ENCODE assay signal across 8 mouse cellular contexts in genomic region chr2:71366618-71367124, GRCm38 (mm10). TPM values are rescaled to one million over a fixed set of nuclear protein-coding genes. Genes with fewer than 3 reads are reported as not detected.
DNase-seq lines count a peak whose midpoint lies in the region; ATAC-seq and TF ChIP-seq lines count a peak whose summit lies in the region.

No protein-coding gene starts in this region.

- intact Hi-C loops in heart, postnatal 25 days (cut with DNase I), result no loop called here

- 11% methylated on average over 9 of the region's 9 CpGs for WGBS in heart, embryonic 11.5 days (ENCODE audit: insufficient replicate concordance)
- 21% methylated on average over 9 of the region's 9 CpGs for WGBS in forebrain, embryonic 14.5 days
- WGBS in limb, embryonic 14.5 days, result 23% methylated on average over 9 of the region's 9 CpGs
- 22% methylated on average over 9 of the region's 9 CpGs for WGBS in neural tube, embryonic 15.5 days

- no peak for ATAC-seq in heart, embryonic 11.5 days (replicated peaks; ENCODE audit: insufficient number of reproducible peaks, low FRiP score, low TSS enrichment)
- no peak for ATAC-seq in forebrain, embryonic 14.5 days
- ATAC-seq in limb, embryonic 14.5 days (ENCODE audit: low FRiP score, low read depth), result no peak
- peak; percentile 15; the same call in 1 of the 2 replicates for ATAC-seq in neural tube, embryonic 15.5 days (ENCODE audit: low FRiP score)

- peak overlapping the region; percentile 84 for H3K4me2 ChIP-seq in heart, embryonic 11.5 days
- H3K4me2 ChIP-seq in forebrain, embryonic 14.5 days (ENCODE audit: low read length), result peak overlapping the region; percentile 79
- peak overlapping the region; percentile 75 for H3K4me2 ChIP-seq in limb, embryonic 14.5 days (replicated peaks; ENCODE audit: low read depth, low read length, severe bottlenecking)
- peak overlapping the region; percentile 71 for H3K4me2 ChIP-seq in neural tube, embryonic 15.5 days

- peak overlapping the region; percentile 91 for H3K9ac ChIP-seq in heart, embryonic 11.5 days (ENCODE audit: low read depth, low read length)
- peak overlapping the region; percentile 85 for H3K9ac ChIP-seq in ES-E14 (ENCODE audit: insufficient read depth, low read depth, low read length, poor library complexity, severe bottlenecking)
- peak overlapping the region; percentile 84 for H3K9ac ChIP-seq in forebrain, embryonic 14.5 days (ENCODE audit: low read length)
- H3K9ac ChIP-seq in limb, embryonic 14.5 days (ENCODE audit: low read depth, low read length, severe bottlenecking), result peak overlapping the region; percentile 75
- H3K9ac ChIP-seq in neural tube, embryonic 15.5 days (replicated peaks), result peak overlapping the region; percentile 82

- DNase-seq in heart, postnatal 25 days (ENCODE audit: low spot score), result no peak
- DNase-seq in ES-E14 (ENCODE audit: low read depth, low spot score), result no peak
- peak; percentile 38 for DNase-seq in forebrain, embryonic 14.5 days (ENCODE audit: low spot score)
- DNase-seq in limb, embryonic 14.5 days (ENCODE audit: low spot score), result no peak
- no peak for DNase-seq in gastrocnemius, postnatal 4 days (ENCODE audit: low spot score in 2 of 2)
- DNase-seq in layer of hippocampus, adult 9-10 months (ENCODE audit: low spot score), result no peak

- H3K27me3 ChIP-seq in heart, embryonic 11.5 days (ENCODE audit: control insufficient read depth, insufficient read depth, low read length), result no peaks in the 10 kb centered on the region
- H3K27me3 ChIP-seq in forebrain, embryonic 14.5 days (replicated peaks; ENCODE audit: control insufficient read depth, insufficient read depth, low read length), result no peaks in the 10 kb centered on the region
- H3K27me3 ChIP-seq in limb, embryonic 14.5 days (ENCODE audit: control insufficient read depth, insufficient read depth, low read length), result no peaks in the 10 kb centered on the region
- no peaks in the 10 kb centered on the region for H3K27me3 ChIP-seq in neural tube, embryonic 15.5 days (replicated peaks)

- H3K4me1 ChIP-seq in heart, embryonic 11.5 days (ENCODE audit: control insufficient read depth, insufficient read depth, low read length), result peaks cover 2% of the 10 kb centered on the region; the same call in 1 of the 2 replicates
- H3K4me1 ChIP-seq in ES-E14 (ENCODE audit: control insufficient read depth in 2 of 2, insufficient read depth in 2 of 2, low read length in 2 of 2, poor library complexity in 1 of 2), result peaks cover 2 to 5% of the 10 kb centered on the region in 2 experiments; a peak in 2 of 4 replicates
- H3K4me1 ChIP-seq in forebrain, embryonic 14.5 days (ENCODE audit: control insufficient read depth, insufficient read depth, low read length), result peaks cover 14% of the 10 kb centered on the region; the same call in 1 of the 2 replicates
- peaks cover 12% of the 10 kb centered on the region; the same call in 1 of the 2 replicates for H3K4me1 ChIP-seq in limb, embryonic 14.5 days (ENCODE audit: control insufficient read depth, insufficient read depth, low read length)
- peaks cover 23% of the 10 kb centered on the region for H3K4me1 ChIP-seq in neural tube, embryonic 15.5 days

- TF ChIP-seq POLR2A in limb, embryonic 14.5 days (IDR thresholded peaks at IDR 0.05; ENCODE audit: borderline replicate concordance, extremely low read depth, insufficient read depth, insufficient read length), result no peak

- H3K27ac ChIP-seq in heart, embryonic 11.5 days (ENCODE audit: low read depth, low read length), result peak overlapping the region; percentile 87
- H3K27ac ChIP-seq in ES-E14 (ENCODE audit: insufficient read depth, low read depth, low read length, poor library complexity, severe bottlenecking), result no peak overlapping the region
- peak overlapping the region; percentile 84; the same call in 1 of the 2 replicates for H3K27ac ChIP-seq in forebrain, embryonic 14.5 days (ENCODE audit: low read depth, low read length)
- 0 out of 2 replicates have a peak overlapping the region, but pooled peaks have one; percentile 48 for H3K27ac ChIP-seq in limb, embryonic 14.5 days (replicated peaks; ENCODE audit: low read depth, low read length)
- H3K27ac ChIP-seq in neural tube, embryonic 15.5 days (replicated peaks), result peak overlapping the region; percentile 92

- H3K36me3 ChIP-seq in heart, embryonic 11.5 days (ENCODE audit: control insufficient read depth, insufficient read depth, low read length), result 0 out of 2 replicates have a peak, but pooled peaks cover 2% of the 10 kb centered on the region
- H3K36me3 ChIP-seq in ES-E14 (ENCODE audit: control insufficient read depth, insufficient read depth, low read length, poor library complexity, severe bottlenecking), result no peaks in the 10 kb centered on the region
- H3K36me3 ChIP-seq in forebrain, embryonic 14.5 days (ENCODE audit: control insufficient read depth, insufficient read depth, low read length), result peaks cover 3% of the 10 kb centered on the region; the same call in 1 of the 2 replicates
- H3K36me3 ChIP-seq in limb, embryonic 14.5 days (ENCODE audit: control insufficient read depth, insufficient read depth, low read length), result no peaks in the 10 kb centered on the region
- peaks cover 7% of the 10 kb centered on the region; the same call in 1 of the 2 replicates for H3K36me3 ChIP-seq in neural tube, embryonic 15.5 days

- H3K9me3 ChIP-seq in heart, embryonic 11.5 days (replicated peaks; ENCODE audit: control insufficient read depth, low read length), result no peaks in the 10 kb centered on the region
- no peaks in the 10 kb centered on the region for H3K9me3 ChIP-seq in ES-E14 (ENCODE audit: control insufficient read depth, insufficient read depth, low read depth, low read length)
- H3K9me3 ChIP-seq in forebrain, embryonic 14.5 days (replicated peaks; ENCODE audit: control insufficient read depth, low read length), result no peaks in the 10 kb centered on the region
- H3K9me3 ChIP-seq in limb, embryonic 14.5 days (ENCODE audit: control insufficient read depth, low read length), result no peaks in the 10 kb centered on the region
- no peaks in the 10 kb centered on the region for H3K9me3 ChIP-seq in neural tube, embryonic 15.5 days (replicated peaks)

- H3K4me3 ChIP-seq in heart, embryonic 11.5 days (ENCODE audit: low read depth, low read length), result peak overlapping the region; percentile 90
- peak overlapping the region; percentile 79 to 86 for H3K4me3 ChIP-seq in ES-E14 (ENCODE audit: insufficient read depth in 1 of 2, low read depth in 1 of 2, low read length in 2 of 2, poor library complexity in 1 of 2, severe bottlenecking in 1 of 2)
- peak overlapping the region; percentile 79 for H3K4me3 ChIP-seq in forebrain, embryonic 14.5 days (ENCODE audit: low read depth, low read length)
- peak overlapping the region; percentile 83 for H3K4me3 ChIP-seq in limb, embryonic 14.5 days (replicated peaks; ENCODE audit: low read length)
- peak overlapping the region; percentile 82 for H3K4me3 ChIP-seq in neural tube, embryonic 15.5 days (replicated peaks)

- in situ Hi-C loops in ES-E14 (cut with MboI; ENCODE audit: low sequenced_read_pairs in 2 of 2, unreplicated experiment in 2 of 2), result no loop called here

TF ChIP-seq in ES-E14, 5 proteins besides CTCF, POLR2A, EP300 and RAD21:
- TF ChIP-seq CHD2 (IDR thresholded peaks at IDR 0.05; ENCODE audit: low read depth, low read length), result no peak
- TF ChIP-seq HCFC1 (IDR thresholded peaks at IDR 0.05; ENCODE audit: borderline replicate concordance, insufficient read depth, low read length), result no peak
- no peak for TF ChIP-seq MAFK (IDR thresholded peaks at IDR 0.05; ENCODE audit: insufficient read depth, low read depth, low read length)
- no peak for TF ChIP-seq ZC3H11A (IDR thresholded peaks at IDR 0.05; ENCODE audit: borderline replicate concordance, low read depth, low read length)
- no peak for TF ChIP-seq ZNF384 (IDR thresholded peaks at IDR 0.05; ENCODE audit: low read depth, low read length)

RNA-seq across cellular contexts. Expression of gene Slc25a12, which starts 0.9 kb away (rescaled TPM):
- 86.9 and 94.7 TPM in 2 replicates for polyA plus RNA-seq in heart, embryonic 11.5 days (2014; fragmentation: Nextera tagmentation; extraction: Ambion mirVana)
- 100 to 1,000 TPM; 264 to 279 TPM for total RNA-seq in heart, postnatal 25 days (2021)
- 42.6 and 44.2 TPM in 2 replicates for total RNA-seq in ES-E14 (2012; rRNA removed)
- polyA plus RNA-seq in forebrain, embryonic 14.5 days (2014; fragmentation: Nextera tagmentation; extraction: Ambion mirVana), result 67.2 and 80.6 TPM in 2 replicates
- polyA plus RNA-seq in limb, embryonic 14.5 days (2012; rRNA removed), result 30.9 and 37.1 TPM in 2 replicates
- 33.1 and 34.0 TPM in 2 replicates for polyA plus RNA-seq in limb, embryonic 14.5 days (2014; fragmentation: Nextera tagmentation; extraction: Ambion mirVana)
- 109 and 119 TPM in 2 replicates for polyA plus RNA-seq in neural tube, embryonic 15.5 days (2015; fragmentation: Nextera tagmentation; extraction: Ambion mirVana)
- total RNA-seq in gastrocnemius, postnatal 4 days (2021), result 100 to 1,000 TPM; 179 to 227 TPM

RNA-seq across cellular contexts. Expression of gene Hat1, which starts 22.1 kb away (rescaled TPM):
- 140 and 144 TPM in 2 replicates for polyA plus RNA-seq in heart, embryonic 11.5 days (2014; fragmentation: Nextera tagmentation; extraction: Ambion mirVana)
- 10 to 100 TPM; 26.6 to 29.6 TPM for total RNA-seq in heart, postnatal 25 days (2021)
- total RNA-seq in ES-E14 (2012; rRNA removed), result 210 and 242 TPM in 2 replicates
- 89.0 and 96.6 TPM in 2 replicates for polyA plus RNA-seq in forebrain, embryonic 14.5 days (2014; fragmentation: Nextera tagmentation; extraction: Ambion mirVana)
- 55.3 and 67.3 TPM in 2 replicates for polyA plus RNA-seq in limb, embryonic 14.5 days (2012; rRNA removed)
- polyA plus RNA-seq in limb, embryonic 14.5 days (2014; fragmentation: Nextera tagmentation; extraction: Ambion mirVana), result 93.9 and 97.1 TPM in 2 replicates
- polyA plus RNA-seq in neural tube, embryonic 15.5 days (2015; fragmentation: Nextera tagmentation; extraction: Ambion mirVana), result 45.9 and 68.2 TPM in 2 replicates
- 10 to 100 TPM; 27.2 to 32.3 TPM for total RNA-seq in gastrocnemius, postnatal 4 days (2021)
